8 mouse cellular contexts compared by ENCODE assay signal in the genomic region with DNA sequence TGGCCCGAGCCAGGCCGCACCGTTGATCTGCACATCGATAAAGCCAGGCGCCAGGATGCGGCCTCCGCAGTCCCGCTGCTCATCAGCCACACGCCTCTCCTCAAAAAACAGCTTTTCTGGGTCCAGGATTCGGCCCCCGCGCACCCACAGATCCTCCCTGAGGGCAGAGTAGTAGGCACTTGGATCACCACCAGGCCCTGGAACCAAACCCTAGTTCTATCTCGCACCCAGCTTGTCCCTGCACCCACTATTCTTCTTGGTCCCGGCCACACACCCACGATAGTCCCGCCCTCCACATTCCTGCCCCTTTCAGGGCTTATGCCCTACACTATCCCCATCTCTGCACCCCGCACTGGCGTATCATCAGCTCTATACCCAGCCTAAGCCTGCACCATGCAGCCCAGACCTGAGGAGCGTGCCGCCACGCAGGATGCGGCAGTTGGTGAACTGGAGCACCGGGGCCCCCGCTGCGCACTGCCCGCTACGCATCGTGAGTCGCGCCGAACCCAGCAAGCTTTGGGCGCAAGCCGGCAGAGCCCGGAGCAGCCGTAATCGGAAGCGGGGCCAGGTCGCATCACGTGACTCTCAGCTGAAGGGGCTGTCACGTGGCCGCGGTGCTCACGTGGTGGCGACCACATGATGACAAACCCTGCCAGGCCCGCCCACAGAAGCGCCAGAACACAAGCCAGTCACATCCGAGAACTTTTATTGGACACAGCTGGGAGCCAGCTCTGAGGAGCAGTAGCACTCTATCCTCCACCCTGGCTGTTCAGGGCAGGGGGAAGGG. TPM values are rescaled to one million over a fixed set of nuclear protein-coding genes. Genes with fewer than 3 reads are reported as not detected.
DNase-seq lines count a peak whose midpoint lies in the region; ATAC-seq and TF ChIP-seq lines count a peak whose summit lies in the region.

A gene (minus strand): TSS at position 591 of the 787 bp plus-strand sequence.

- H3K36me3 ChIP-seq in ES-E14 (ENCODE audit: control insufficient read depth, insufficient read depth, low read length, poor library complexity, severe bottlenecking), result peaks cover 20% of the 10 kb centered on the region
- H3K36me3 ChIP-seq in forebrain, embryonic 15.5 days, result peaks cover 16% of the 10 kb centered on the region; the same call in 1 of the 2 replicates

- peak; percentile 94 for DNase-seq in ES-E14 (ENCODE audit: low read depth, low spot score)
- DNase-seq in cerebellum, adult 11-12 months, result peak; percentile 94
- peak; percentile 93 for DNase-seq in heart, postnatal 25 days (ENCODE audit: low spot score)
- peak; percentile 96 to 99 for DNase-seq in layer of hippocampus, adult 18-20 months (ENCODE audit: low spot score in 2 of 2)
- peak; percentile 90 for DNase-seq in lung, adult 2 months
- peak; percentile 84 to 90 for DNase-seq in thymus, adult 18-20 months

- no peaks in the 10 kb centered on the region for H3K9me3 ChIP-seq in ES-E14 (ENCODE audit: control insufficient read depth, insufficient read depth, low read depth, low read length)
- H3K9me3 ChIP-seq in forebrain, embryonic 15.5 days, result no peaks in the 10 kb centered on the region

- peak within 1 kb of the TSS; percentile 45 for H3K27ac ChIP-seq in ES-E14 (ENCODE audit: insufficient read depth, low read depth, low read length, poor library complexity, severe bottlenecking)
- peak within 1 kb of the TSS; percentile 84 for H3K27ac ChIP-seq in forebrain, embryonic 15.5 days (replicated peaks)

- H3K4me1 ChIP-seq in ES-E14 (ENCODE audit: control insufficient read depth in 2 of 2, insufficient read depth in 2 of 2, low read length in 2 of 2, poor library complexity in 1 of 2), result peaks cover 4 to 19% of the 10 kb centered on the region in 2 experiments; a peak in 3 of 4 replicates
- H3K4me1 ChIP-seq in forebrain, embryonic 15.5 days, result peaks cover 37% of the 10 kb centered on the region
- peaks cover 10% of the 10 kb centered on the region for H3K4me1 ChIP-seq in lung, adult 2 months (ENCODE audit: control insufficient read depth, insufficient read depth, low read length)

- under 1% methylated on average over 47 of the region's 47 CpGs for WGBS in forebrain, embryonic 15.5 days
- under 1% methylated on average over 47 of the region's 47 CpGs for WGBS in lung, adult 2 months

- H3K27me3 ChIP-seq in forebrain, embryonic 15.5 days, result no peaks in the 10 kb centered on the region

- peak within 1 kb of the TSS; percentile 87 for H3K4me2 ChIP-seq in forebrain, embryonic 15.5 days (replicated peaks)

- no peak for TF ChIP-seq CTCF in lung, adult 2 months (IDR thresholded peaks at IDR 0.05; ENCODE audit: insufficient read depth, low read length)

- in situ Hi-C loops in ES-E14 (cut with MboI; ENCODE audit: low sequenced_read_pairs in 2 of 2, unreplicated experiment in 2 of 2), result no loop called here

- intact Hi-C loops in heart, postnatal 25 days (cut with DNase I), result no loop called here

- peak within 1 kb of the TSS; percentile 86 for H3K9ac ChIP-seq in ES-E14 (ENCODE audit: insufficient read depth, low read depth, low read length, poor library complexity, severe bottlenecking)
- peak within 1 kb of the TSS; percentile 78 for H3K9ac ChIP-seq in forebrain, embryonic 15.5 days (replicated peaks)

- H3K4me3 ChIP-seq in ES-E14 (ENCODE audit: insufficient read depth in 1 of 2, low read depth in 1 of 2, low read length in 2 of 2, poor library complexity in 1 of 2, severe bottlenecking in 1 of 2), result peak within 1 kb of the TSS; percentile 82 to 88
- H3K4me3 ChIP-seq in forebrain, embryonic 15.5 days, result peak within 1 kb of the TSS; percentile 73
- H3K4me3 ChIP-seq in lung, adult 2 months (replicated peaks; ENCODE audit: extremely low read depth, low read depth, low read length), result peak within 1 kb of the TSS; percentile 92

- peak; percentile 94 for ATAC-seq in forebrain, embryonic 15.5 days (replicated peaks)
- ATAC-seq in neutrophil, adult 5-6 weeks (ENCODE audit: extremely low read depth, insufficient number of reproducible peaks, low FRiP score, poor library complexity, severe bottlenecking), result peak; percentile 50

- peak; percentile 70; the same call in 1 of the 2 replicates for TF ChIP-seq POLR2A in lung, adult 2 months (IDR thresholded peaks at IDR 0.05; ENCODE audit: borderline replicate concordance, extremely low read depth, low read depth, low read length)

TF ChIP-seq in ES-E14, 5 proteins besides CTCF, POLR2A, EP300 and RAD21:
- no peak for TF ChIP-seq CHD2 (IDR thresholded peaks at IDR 0.05; ENCODE audit: low read depth, low read length)
- TF ChIP-seq ZNF384 (IDR thresholded peaks at IDR 0.05; ENCODE audit: low read depth, low read length), result no peak
- peak; percentile 76; the same call in 1 of the 2 replicates for TF ChIP-seq HCFC1 (IDR thresholded peaks at IDR 0.05; ENCODE audit: borderline replicate concordance, insufficient read depth, low read length)

RNA-seq across cellular contexts. Expression of the gene that starts here (rescaled TPM):
- 28.5 and 35.3 TPM in 2 replicates for total RNA-seq in ES-E14 (2012; rRNA removed)
- 28.7 and 31.5 TPM in 2 replicates for polyA plus RNA-seq in forebrain, embryonic 15.5 days (2015; fragmentation: Nextera tagmentation; extraction: Ambion mirVana)
- total RNA-seq in heart, postnatal 25 days (2021), result 1 to 10 TPM; 9.1 to 9.6 TPM
- 10 to 100 TPM; 31.0 to 31.7 TPM for total RNA-seq in layer of hippocampus, adult 18-20 months (2021)
- polyA plus RNA-seq in lung, adult 2 months (2012; rRNA removed), result 58.3 and 58.8 TPM in 2 replicates
- total RNA-seq in neutrophil, adult 5-6 weeks (2017), result 45.5 and 49.4 TPM in 2 replicates

Comparison
In these comparisons a context has a peak if more than half of its experiments do, and no peak if none do; other contexts are left out.
1. Peak in every context shown above with its lines: DNase-seq, ATAC-seq, H3K4me3 ChIP-seq and H3K27ac ChIP-seq.